Mouse (Mus musculus): ENCODE data around the gene Rpl36al.
A peak's percentile ranks its signal among the peaks of the same experiment; 100 is the strongest.

The Rpl36al gene

GRCm38 (mm10) chr12:69183583-69184308 is at the start of gene Rpl36al, which contains the start of gene Mgat2:
Rpl36al (minus strand) TSS chr12:69184083.
Mgat2 (plus strand) TSS chr12:69184157.
- DNase-seq (ENCODE audit: low read depth, low spot score) = peak; percentile 99

- DNase-seq (ENCODE audit: low read depth, low spot score) = no peak
Measured at GRCm38 (mm10) chr12:69229251-69229650, 45.4 kb upstream of the Rpl36al start.

GRCm38 (mm10) chr12:69227776-69228466 is 44.0 kb upstream of the Rpl36al start, which contains the start of gene Pole2:
Pole2 (minus strand) TSS chr12:69228195.
- peak; percentile 89 for DNase-seq (ENCODE audit: low read depth, low spot score)

- DNase-seq (ENCODE audit: low read depth, low spot score) = no peak
Measured at GRCm38 (mm10) chr12:69220613-69221277, 36.9 kb upstream of the Rpl36al start.

DNA sequence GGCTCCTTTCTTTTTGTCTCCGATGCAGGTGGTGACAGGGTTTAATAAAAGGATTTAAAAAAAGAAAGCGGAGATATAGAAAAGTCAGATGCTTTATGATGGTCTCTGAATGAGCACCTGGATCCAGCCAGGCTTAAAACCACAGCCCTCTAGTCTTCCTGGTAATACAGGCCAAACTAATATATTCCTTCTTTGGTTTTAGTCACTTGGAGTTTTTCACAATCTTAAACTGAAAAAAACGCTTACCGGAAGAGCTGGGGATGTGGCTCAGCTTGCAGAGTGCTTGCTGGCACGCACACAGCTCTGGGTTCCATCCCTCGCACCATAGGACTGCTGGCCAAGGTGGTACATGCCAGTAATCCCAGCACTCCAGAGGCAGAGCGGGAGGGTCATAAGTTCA is 32.7 kb upstream of the Rpl36al start:
- no peak for DNase-seq (ENCODE audit: low read depth, low spot score)

- DNase-seq (ENCODE audit: low read depth, low spot score) = no peak
Measured at GRCm38 (mm10) chr12:69215000-69215785, 31.3 kb upstream of the Rpl36al start.

DNA sequence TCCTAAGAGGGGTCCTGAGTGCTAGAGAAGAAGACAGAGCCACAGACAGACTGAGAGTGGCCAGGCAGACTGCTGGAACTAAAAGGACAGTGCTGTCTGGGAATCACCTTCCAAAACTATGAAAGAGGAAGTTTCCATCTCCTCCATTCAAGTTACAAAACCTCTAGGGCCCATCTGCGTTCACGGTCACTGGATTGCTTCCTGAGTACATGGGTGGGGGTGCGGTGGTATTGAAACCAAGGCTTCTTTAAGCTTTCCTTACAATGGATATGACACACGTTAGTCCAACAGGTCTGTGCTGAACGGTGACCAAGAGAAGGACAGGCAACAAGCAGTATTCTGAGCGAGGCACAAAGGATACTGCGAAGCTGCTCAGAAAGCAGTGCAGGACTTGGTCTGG is 30.5 kb upstream of the Rpl36al start:
- no peak for DNase-seq (ENCODE audit: low read depth, low spot score)

GRCm38 (mm10) chr12:69213186-69213777 is 29.4 kb upstream of the Rpl36al start:
- DNase-seq (ENCODE audit: low read depth, low spot score) = no peak

DNA sequence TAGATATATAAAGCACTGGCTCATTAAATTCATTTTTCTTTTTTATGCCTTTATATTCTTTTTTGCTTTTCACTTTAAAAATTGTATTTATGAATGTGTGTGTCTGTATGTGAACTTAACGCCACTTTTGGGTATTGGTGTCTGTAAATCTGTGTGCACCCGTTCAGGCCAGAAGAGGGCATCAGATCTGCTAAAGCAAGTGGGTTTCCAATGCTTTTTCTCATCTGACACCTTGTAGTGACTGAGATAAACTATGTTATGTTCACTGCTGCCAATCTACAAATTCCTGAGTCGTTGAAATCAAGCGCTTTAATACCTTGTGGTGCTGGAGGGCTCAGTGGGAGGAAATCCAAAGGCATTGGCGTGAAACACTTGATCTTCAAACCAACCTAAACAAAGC is 27.2 kb upstream of the Rpl36al start:
- no peak for DNase-seq (ENCODE audit: low read depth, low spot score)

DNA sequence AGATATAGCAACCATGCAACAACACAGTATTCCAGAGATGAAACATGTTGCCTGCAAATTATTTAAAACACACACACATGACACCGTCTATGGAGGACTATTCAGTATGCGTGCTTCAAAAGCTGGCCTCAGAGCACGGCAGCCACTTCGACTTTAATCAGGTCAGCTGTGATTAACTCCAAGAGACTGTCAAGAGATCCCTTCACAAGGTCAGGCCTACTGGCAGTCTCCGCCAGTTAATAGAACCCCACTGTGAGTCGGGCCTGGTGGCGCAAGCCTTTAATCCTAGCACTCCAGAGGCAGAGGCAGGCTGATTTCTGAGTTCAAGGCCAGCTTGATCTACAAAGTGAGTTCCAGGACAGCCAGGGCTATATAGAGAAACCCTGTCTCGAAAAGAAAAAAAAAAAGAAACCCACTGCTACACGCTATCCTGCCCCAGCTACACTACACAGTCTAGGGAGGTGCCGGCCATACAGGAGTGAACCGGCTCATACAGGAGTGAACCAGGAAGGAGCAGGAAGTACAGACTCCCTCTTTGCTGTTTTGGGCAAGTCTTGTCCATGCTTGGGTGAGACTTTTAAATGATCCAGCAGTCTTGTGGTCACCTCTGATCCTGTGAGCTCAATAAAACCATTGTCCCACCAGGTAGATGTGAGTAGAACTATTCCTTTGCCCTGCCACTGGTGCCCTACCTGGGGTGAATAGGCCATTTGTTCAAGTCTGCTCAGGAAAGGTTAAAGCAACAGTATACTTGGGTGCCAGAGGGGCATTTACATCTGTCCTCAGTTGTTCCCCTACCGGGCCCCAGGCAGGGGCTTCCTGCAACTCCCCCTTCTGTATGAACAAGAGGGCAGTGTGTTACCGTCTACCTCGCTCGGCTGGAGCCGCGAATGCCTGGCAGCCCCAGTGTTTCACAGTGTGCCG is 26.4 kb upstream of the Rpl36al start:
- DNase-seq (ENCODE audit: low read depth, low spot score) = no peak

DNA sequence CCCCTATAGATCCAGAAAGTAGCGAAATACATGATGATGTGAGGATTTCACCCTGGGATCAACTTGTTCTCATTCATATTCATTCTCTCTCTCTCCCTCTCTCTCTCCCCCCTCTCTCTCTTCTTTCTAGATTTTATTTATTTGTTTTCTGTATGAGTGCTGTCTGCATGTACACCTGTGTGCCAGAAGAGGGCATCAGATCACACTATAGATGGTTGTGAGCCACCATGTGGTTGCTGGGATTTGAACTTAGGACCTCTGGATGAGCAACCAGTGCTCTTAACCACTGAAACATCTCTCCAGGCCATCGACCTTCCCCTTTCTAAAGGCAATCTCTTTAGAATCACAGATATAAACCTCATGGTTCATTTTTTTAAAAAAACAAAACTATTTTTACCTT is 24.6 kb upstream of the Rpl36al start:
- no peak for DNase-seq (ENCODE audit: low read depth, low spot score)

GRCm38 (mm10) chr12:69207926-69208325 is 24.0 kb upstream of the Rpl36al start:
- DNase-seq (ENCODE audit: low read depth, low spot score) = no peak

- no peak for DNase-seq (ENCODE audit: low read depth, low spot score)
Measured at GRCm38 (mm10) chr12:69207396-69207795, 23.5 kb upstream of the Rpl36al start.

DNA sequence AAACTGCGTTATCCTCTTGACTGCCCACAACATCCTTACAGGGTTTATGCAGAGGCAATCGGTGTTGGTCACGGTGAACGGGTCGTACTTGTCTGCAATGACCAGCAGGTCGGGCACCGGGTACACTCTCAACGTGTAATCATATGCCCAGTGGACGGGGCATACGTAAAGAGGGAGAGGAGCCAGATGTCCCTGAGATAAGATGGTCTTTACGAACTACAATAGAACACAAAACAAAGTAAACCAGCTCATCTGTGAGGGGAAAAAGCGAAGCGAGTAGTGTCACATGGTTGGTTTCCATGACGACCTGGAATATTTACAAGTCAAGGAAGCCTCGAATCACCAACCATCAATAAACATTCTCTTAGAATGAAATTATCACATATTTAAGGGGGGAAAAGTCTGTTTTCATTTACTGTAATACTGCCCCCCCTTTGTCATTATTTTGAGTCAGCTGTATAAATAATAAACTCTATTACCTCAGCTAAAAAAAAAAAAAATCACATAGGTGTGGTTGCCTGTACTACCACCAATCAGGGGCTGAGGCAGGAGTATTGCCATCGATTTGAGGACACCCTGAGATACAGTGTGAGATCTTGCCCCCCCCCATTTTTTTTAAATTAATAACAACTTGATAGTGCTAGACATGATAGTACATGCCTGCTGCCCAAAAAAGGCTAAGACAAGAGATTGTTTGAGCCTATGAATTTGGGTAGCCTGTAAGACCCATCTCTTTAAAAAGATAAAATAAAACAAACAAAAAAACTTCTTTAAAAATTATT is 20.4 kb upstream of the Rpl36al start, which contains the start of gene Gm49384:
Gm49384 (minus strand) TSS at position 216 of the 782 bp plus-strand sequence.
- DNase-seq (ENCODE audit: low read depth, low spot score) = peak; percentile 51

- no peak for DNase-seq (ENCODE audit: low read depth, low spot score)
Measured at GRCm38 (mm10) chr12:69198985-69199384, 15.1 kb upstream of the Rpl36al start.

DNA sequence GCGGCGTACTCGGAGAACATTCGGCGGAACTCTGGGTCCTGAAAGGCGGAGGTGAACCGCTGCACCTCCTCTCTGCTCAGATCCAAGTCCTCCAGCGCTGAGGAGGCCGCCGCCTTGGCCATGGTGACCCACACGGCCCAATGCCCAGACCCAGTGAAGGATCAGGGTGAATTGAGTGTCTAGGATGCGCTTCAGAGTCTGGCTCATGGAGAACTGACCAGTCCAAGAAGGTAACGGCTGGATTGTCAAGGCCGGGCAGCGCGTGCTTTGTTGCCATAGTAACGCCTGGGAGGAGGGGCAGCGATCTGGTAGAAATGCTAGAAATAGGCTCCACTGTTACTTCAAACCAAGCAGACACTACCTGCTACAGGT is 14.3 kb upstream of the Rpl36al start, which contains the start of gene Dnaaf2:
Dnaaf2 (minus strand) TSS at position 266 of the 372 bp plus-strand sequence.
- DNase-seq (ENCODE audit: low read depth, low spot score) = peak; percentile 76

DNA sequence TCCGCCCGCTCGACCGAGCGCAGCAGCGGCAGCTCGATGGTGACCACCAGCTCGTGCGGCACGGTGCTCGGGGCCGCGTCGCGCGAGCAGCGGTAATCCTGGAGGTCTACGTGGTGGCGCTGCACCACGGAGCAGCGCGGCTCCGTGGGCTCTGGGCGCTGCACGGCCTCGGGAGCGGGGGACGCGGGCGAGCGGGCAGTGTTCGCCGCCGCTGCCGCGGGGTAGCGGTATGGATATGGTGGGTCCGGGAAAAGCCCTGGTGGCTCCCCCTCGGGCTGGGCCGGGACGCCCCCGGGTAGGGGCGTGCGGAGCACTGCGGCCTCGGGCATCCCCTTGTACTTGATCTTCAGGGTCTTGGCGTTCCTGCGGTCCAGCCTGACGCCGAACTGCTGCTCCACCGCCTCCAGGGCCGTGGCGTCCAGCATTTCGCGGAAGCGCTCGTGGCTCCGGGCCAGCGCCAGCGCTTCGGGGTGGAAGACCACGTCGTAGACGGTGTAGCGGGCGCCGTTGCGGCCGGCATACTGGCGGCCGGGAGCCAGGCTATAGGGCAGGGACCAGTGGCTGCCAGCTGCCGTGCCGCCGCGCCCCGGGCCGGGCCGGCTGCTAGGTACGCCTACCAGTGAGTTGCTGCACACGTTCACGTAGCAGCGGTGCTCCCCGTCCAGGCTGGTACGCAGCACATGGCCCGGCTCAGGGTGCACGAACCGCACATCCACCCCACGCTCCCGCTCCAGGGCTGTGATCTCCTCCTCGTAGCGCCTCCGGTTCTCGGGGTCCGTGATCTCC is 13.7 kb upstream of the Rpl36al start:
- peak; percentile 33 for DNase-seq (ENCODE audit: low read depth, low spot score)

Data from mesoderm, embryonic 11.5 days (tissue).